Mouse (Mus musculus): ENCODE data around the gene Zfp541. TPM values are rescaled to one million over a fixed set of nuclear protein-coding genes. Genes with fewer than 3 reads are reported as not detected.
A peak's percentile ranks its signal among the peaks of the same experiment; 100 is the strongest.

The Zfp541 gene
- polyA plus RNA-seq, 1 experiment: not detected

DNA sequence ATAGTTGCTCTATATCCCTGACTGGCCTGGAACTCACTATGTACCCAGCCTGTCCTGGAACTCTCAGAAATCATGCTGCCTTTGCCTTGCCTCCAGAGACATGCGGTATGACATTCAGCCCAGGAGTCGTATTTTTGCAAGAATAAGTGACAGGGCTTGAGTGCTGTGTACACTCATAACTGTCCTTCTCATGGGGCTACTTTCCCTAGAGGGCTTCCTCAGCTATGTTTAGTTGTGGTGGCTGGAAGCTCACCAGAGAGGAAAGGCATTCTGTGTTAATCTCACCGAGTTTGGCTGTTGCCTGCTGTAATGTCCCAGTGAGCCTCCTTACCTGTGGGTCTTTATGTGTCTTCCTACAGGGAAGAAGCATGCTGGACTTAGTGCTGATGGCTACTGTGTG lies 33.0 kb downstream of the Zfp541 start:
- TF ChIP-seq POLR2A (IDR thresholded peaks at IDR 0.05; ENCODE audit: insufficient read depth, low read depth, low read length) (no peak), CTCF (IDR thresholded peaks at IDR 0.05; ENCODE audit: insufficient read depth, low read depth, low read length) (no peak)
- Histone ChIP-seq H3K27ac (ENCODE audit: insufficient read depth, low read depth, low read length) (no peak overlapping the region), H3K4me1 (ENCODE audit: control insufficient read depth, insufficient read depth, low read length) (peaks cover 5% of the 10 kb centered on the region), H3K4me3 (ENCODE audit: insufficient read depth, low read depth, low read length) (no peak overlapping the region)
- 84% methylated on average over 3 of the region's 3 CpGs for WGBS

DNA sequence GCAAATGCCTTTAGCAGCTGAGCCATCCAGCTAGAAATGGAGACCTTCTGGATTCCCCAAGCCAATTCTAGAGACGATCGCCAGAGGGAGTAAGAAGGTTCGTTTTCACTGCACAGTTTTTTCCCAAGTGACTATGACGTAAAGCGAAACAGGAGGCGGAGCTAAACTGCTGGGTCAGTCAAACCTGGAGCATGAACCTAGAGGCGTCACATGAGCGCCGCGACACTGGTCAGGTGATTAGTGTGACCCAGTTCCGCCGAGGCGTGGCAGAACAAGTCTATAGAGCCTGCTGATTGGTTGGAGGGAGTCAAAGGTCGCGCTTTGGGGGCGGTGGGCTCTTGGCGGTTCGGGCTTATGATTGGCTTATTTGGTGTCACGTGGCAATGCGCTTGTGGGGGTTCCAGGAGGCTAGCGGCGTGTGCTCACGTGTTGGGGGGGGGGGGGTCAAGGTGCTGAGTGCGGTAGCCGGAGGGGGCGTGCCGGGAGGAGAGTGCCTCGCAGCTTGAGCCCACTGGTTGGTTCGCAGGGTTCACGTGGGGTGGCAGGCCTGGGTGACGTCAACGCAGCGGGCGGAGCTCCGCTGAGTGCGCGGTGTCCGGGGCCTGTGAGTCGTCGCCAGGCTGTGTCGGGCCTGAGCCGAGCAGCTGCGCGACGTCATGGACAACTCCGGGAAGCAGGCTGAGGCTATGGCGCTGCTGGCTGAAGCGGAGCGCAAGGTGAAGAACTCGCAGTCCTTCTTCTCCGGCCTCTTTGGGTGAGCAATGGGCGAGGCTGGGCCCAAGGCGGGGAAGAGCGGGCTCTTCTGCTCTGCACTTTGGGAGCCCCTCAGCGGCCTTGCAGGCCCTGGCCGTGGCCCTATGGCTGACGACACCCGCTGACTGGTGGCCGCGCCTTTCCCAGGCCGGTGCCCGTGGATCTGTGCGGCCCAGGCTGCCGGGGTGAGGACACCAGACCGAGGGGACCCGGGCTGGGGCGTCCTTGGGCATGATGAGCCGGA lies 36.7 kb downstream of the Zfp541 start, which contains the start of gene Napa:
Napa (plus strand) TSS at position 438 of the 997 bp plus-strand sequence.
- Histone ChIP-seq H3K27ac (ENCODE audit: insufficient read depth, low read depth, low read length) (peak within 1 kb of the TSS; percentile 74), H3K4me3 (ENCODE audit: insufficient read depth, low read depth, low read length) (peak within 1 kb of the TSS; percentile 90), H3K4me1 (ENCODE audit: control insufficient read depth, insufficient read depth, low read length) (peaks cover 38% of the 10 kb centered on the region)
- WGBS: under 1% methylated on average over 68 of the region's 68 CpGs
- TF ChIP-seq POLR2A (IDR thresholded peaks at IDR 0.05; ENCODE audit: insufficient read depth, low read depth, low read length): peak; percentile 92
- TF ChIP-seq CTCF (IDR thresholded peaks at IDR 0.05; ENCODE audit: insufficient read depth, low read depth, low read length): no peak

- 76% methylated on average over 4 of the region's 4 CpGs for WGBS
- TF ChIP-seq CTCF (IDR thresholded peaks at IDR 0.05; ENCODE audit: insufficient read depth, low read depth, low read length) (no peak), POLR2A (IDR thresholded peaks at IDR 0.05; ENCODE audit: insufficient read depth, low read depth, low read length) (no peak)
- H3K27ac ChIP-seq (ENCODE audit: insufficient read depth, low read depth, low read length): no peak overlapping the region
- H3K4me3 ChIP-seq (ENCODE audit: insufficient read depth, low read depth, low read length): 0 out of 2 replicates have a peak overlapping the region, but pooled peaks have one; percentile 4
- H3K4me1 ChIP-seq (ENCODE audit: control insufficient read depth, insufficient read depth, low read length): peaks cover 54% of the 10 kb centered on the region
Observed at GRCm38 (mm10) chr7:16099901-16100300, 38.3 kb downstream of the Zfp541 start.

DNA sequence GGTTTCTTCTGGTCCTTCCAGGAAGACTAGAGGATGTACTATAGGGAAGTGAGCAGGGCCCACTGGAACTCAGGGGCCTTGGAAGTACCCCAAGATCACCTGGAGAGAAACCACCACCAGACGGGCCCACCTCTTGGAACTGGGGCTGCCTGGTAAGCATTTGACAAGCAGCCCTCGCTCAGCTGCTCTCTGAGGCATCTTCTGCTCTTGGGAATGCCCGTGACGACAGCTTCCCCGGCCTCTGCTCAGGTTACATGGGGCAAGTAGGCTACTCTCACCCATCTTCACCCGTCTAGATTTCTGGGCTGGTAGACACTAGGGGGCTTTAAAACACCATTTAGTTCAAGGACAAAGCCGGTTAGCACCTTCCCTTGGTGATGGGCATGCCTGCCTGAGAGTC lies 39.5 kb downstream of the Zfp541 start:
- WGBS: 79% methylated on average over 7 of the region's 7 CpGs
- Histone ChIP-seq H3K27ac (ENCODE audit: insufficient read depth, low read depth, low read length) (no peak overlapping the region; the same call in 1 of the 2 replicates), H3K4me3 (ENCODE audit: insufficient read depth, low read depth, low read length) (no peak overlapping the region), H3K4me1 (ENCODE audit: control insufficient read depth, insufficient read depth, low read length) (peaks cover 59% of the 10 kb centered on the region)
- TF ChIP-seq CTCF (IDR thresholded peaks at IDR 0.05; ENCODE audit: insufficient read depth, low read depth, low read length) (no peak), POLR2A (IDR thresholded peaks at IDR 0.05; ENCODE audit: insufficient read depth, low read depth, low read length) (no peak)

DNA sequence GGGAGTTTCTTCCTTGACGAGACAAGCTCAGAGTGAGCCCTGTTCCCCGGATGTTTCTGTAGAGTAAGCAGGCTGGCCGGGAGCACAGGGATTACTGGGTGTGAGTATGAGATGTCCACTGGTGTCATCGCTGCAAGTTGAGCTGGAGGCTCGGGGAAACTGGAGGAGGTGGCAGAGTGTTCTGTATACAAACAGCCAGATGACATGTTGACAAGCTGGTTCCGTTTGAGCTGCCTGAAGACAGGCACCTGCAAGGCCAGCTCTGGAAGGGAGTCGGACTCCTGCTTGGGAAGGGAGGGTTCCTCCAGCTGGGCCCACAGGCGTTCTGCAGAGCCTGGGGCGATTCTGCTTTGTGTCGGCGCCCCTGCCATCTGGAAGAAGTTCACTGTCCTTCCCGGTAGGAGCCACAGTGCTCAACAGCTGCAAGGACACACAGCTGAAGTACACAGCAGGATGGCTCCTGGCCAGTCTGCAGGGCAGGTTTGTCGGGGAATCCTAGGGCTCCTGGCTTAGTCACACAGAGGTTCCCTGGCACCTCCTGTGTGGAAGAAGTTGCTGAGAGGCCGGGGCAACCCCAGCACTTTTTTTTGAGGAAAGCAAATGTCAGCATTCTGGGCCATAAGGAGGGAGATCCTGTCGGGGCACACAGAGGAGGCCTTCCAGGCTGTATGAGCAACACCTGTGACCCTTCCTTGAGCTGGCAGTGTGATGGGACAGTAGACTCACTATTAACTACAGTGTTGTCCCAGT lies 40.3 kb downstream of the Zfp541 start:
- TF ChIP-seq CTCF (IDR thresholded peaks at IDR 0.05; ENCODE audit: insufficient read depth, low read depth, low read length): no peak
- no peak for TF ChIP-seq POLR2A (IDR thresholded peaks at IDR 0.05; ENCODE audit: insufficient read depth, low read depth, low read length)
- H3K4me3 ChIP-seq (ENCODE audit: insufficient read depth, low read depth, low read length): no peak overlapping the region
- H3K27ac ChIP-seq (ENCODE audit: insufficient read depth, low read depth, low read length): peak overlapping the region; percentile 14; the same call in 1 of the 2 replicates
- 36% methylated on average over 15 of the region's 15 CpGs for WGBS
- peaks cover 60% of the 10 kb centered on the region for H3K4me1 ChIP-seq (ENCODE audit: control insufficient read depth, insufficient read depth, low read length)

- TF ChIP-seq POLR2A (IDR thresholded peaks at IDR 0.05; ENCODE audit: insufficient read depth, low read depth, low read length): no peak
- TF ChIP-seq CTCF (IDR thresholded peaks at IDR 0.05; ENCODE audit: insufficient read depth, low read depth, low read length): no peak
Observed at GRCm38 (mm10) chr7:16102686-16103226, 41.1 kb downstream of the Zfp541 start.

DNA sequence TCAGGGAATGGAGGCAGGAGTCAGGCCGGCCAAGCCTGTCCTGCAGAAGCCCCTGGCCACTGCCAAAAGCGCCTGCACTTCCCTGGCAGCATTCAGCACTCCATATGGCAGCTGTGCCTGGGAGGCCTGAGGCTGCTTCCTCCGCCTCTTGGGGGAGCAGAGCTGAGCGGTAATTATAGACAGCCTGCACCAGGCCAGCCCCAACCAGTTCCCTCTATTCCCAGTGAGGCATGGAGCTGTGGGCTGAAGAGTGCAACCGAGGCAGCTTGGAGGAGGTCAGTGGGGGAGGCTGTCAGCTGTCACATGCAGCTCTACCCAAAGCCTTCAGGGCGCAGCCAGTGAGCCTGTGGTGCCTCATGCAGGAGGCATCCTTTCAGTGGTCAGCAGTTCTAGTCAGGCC lies 42.1 kb downstream of the Zfp541 start:
- H3K4me3 ChIP-seq (ENCODE audit: insufficient read depth, low read depth, low read length): no peak overlapping the region

More at GRCm38 (mm10) chr7:16102686-16103226, 41.1 kb downstream of the Zfp541 start:
- Histone ChIP-seq H3K4me3 (ENCODE audit: insufficient read depth, low read depth, low read length) (no peak overlapping the region), H3K27ac (ENCODE audit: insufficient read depth, low read depth, low read length) (peak overlapping the region; percentile 88), H3K4me1 (ENCODE audit: control insufficient read depth, insufficient read depth, low read length) (peaks cover 64% of the 10 kb centered on the region)
- 47% methylated on average over 5 of the region's 5 CpGs for WGBS

GRCm38 (mm10) chr7:16104611-16105388 lies 43.2 kb downstream of the Zfp541 start:
- WGBS: 66% methylated on average over 7 of the region's 7 CpGs
- Histone ChIP-seq H3K27ac (ENCODE audit: insufficient read depth, low read depth, low read length) (peak overlapping the region; percentile 94), H3K4me3 (ENCODE audit: insufficient read depth, low read depth, low read length) (no peak overlapping the region)

More for the DNA sequence above, 42.1 kb downstream of the Zfp541 start:
- Histone ChIP-seq H3K27ac (ENCODE audit: insufficient read depth, low read depth, low read length) (peak overlapping the region; percentile 94), H3K4me1 (ENCODE audit: control insufficient read depth, insufficient read depth, low read length) (peaks cover 66% of the 10 kb centered on the region)
- WGBS: 16% methylated on average over 6 of the region's 6 CpGs
- TF ChIP-seq POLR2A (IDR thresholded peaks at IDR 0.05; ENCODE audit: insufficient read depth, low read depth, low read length) (no peak), CTCF (IDR thresholded peaks at IDR 0.05; ENCODE audit: insufficient read depth, low read depth, low read length) (no peak)

More at GRCm38 (mm10) chr7:16104611-16105388, 43.2 kb downstream of the Zfp541 start:
- H3K4me1 ChIP-seq (ENCODE audit: control insufficient read depth, insufficient read depth, low read length): peaks cover 67% of the 10 kb centered on the region
- TF ChIP-seq POLR2A (IDR thresholded peaks at IDR 0.05; ENCODE audit: insufficient read depth, low read depth, low read length) (no peak), CTCF (IDR thresholded peaks at IDR 0.05; ENCODE audit: insufficient read depth, low read depth, low read length) (no peak)

Measured in olfactory bulb, adult 2 months (tissue).